Mouse (Mus musculus) forebrain, embryonic 16.5 days (tissue): Measurements from ENCODE around the gene Pgap3. TPM values are rescaled to one million over a fixed set of nuclear protein-coding genes. Genes with fewer than 3 reads are reported as not detected.

Experiments used
- ATAC-seq: fragments of 200-750 bp; cut with Nextera tagmentation; 2 replicates; pipeline ENCODE4 v1.8.0; 2017; ENCODE audit warnings: mild to moderate bottlenecking, moderate library complexity
- H3K27ac ChIP-seq: fragments of 300-500 bp; sonication (generic); 2 replicates; pipeline ENCODE4 v1.5.1; 2014; ENCODE audit warnings: low read length, control low read depth
- H3K27me3 ChIP-seq: fragments of 300-500 bp; sonication (generic); replicated peaks from 2 replicates; pipeline ENCODE4 v1.6.1; 2014; ENCODE audit warnings: low read length; ENCODE audit not compliant: control insufficient read depth, insufficient read depth
- H3K36me3 ChIP-seq: fragments of 300-500 bp; sonication (generic); 2 replicates; pipeline ENCODE4 v1.6.1; 2014; ENCODE audit not compliant: control insufficient read depth, insufficient read depth
- H3K4me1 ChIP-seq: fragments of 300-500 bp; sonication (generic); replicated peaks from 2 replicates; pipeline ENCODE4 v1.6.1; 2014; ENCODE audit warnings: low read length; ENCODE audit not compliant: control insufficient read depth, insufficient read depth
- H3K4me2 ChIP-seq: fragments of 300-500 bp; sonication (generic); 2 replicates; pipeline ENCODE4 v1.6.1; 2014; ENCODE audit warnings: mild to moderate bottlenecking, low read length, control low read depth
- H3K4me3 ChIP-seq: fragments of 300-500 bp; sonication (generic); replicated peaks from 2 replicates; pipeline ENCODE4 v1.5.1; 2014; ENCODE audit warnings: mild to moderate bottlenecking, low read length, control low read depth
- H3K9ac ChIP-seq: fragments of 300-500 bp; sonication (generic); replicated peaks from 2 replicates; pipeline ENCODE4 v1.6.1; 2014; ENCODE audit warnings: low read depth, low read length, control low read depth
- H3K9me3 ChIP-seq: fragments of 300-500 bp; sonication (generic); 2 replicates; pipeline ENCODE4 v1.6.1; 2016; ENCODE audit warnings: low read length; ENCODE audit not compliant: control insufficient read depth
- WGBS: fragments of 180-500 bp; shearing (Covaris S2); extraction: QIAGEN DNeasy Blood & Tissue Kit; methylation state at CpG from one replicate; pipeline ENCODE4 v1.1.7; 2014; 5-methylcytosine and 5-hydroxymethylcytosine counted together
- polyA plus RNA-seq: library from polyadenylated mRNA; unstranded; fragments of >200 nt; fragmentation: Nextera tagmentation; extraction: Ambion mirVana; gene quantifications from 2 replicates; pipeline ENCODE4 v1.2.1, GENCODE M21; 2015

The Pgap3 gene
- polyA plus RNA-seq, 1 experiment from 2014 or later = 9.4 TPM

- Histone ChIP-seq H3K4me3 (no peak overlapping the region), H3K9ac (no peak overlapping the region; the same call in 1 of the 2 replicates), H3K27ac (peak overlapping the region; percentile 42), H3K4me1 (peaks cover 29% of the 10 kb centered on the region), H3K27me3 (no peaks in the 10 kb centered on the region), H3K4me2 (no peak overlapping the region), H3K9me3 (no peaks in the 10 kb centered on the region), H3K36me3 (no peaks in the 10 kb centered on the region)
- WGBS = 64% methylated on average over 10 of the region's 10 CpGs
- no peak for ATAC-seq
Observed at GRCm38 (mm10) chr11:98367171-98367862, 33.0 kb downstream of the Pgap3 start.

GRCm38 (mm10) chr11:98366290-98366689 is 34.0 kb downstream of the Pgap3 start:
- WGBS = 78% methylated on average over 10 of the region's 10 CpGs
- no peak for ATAC-seq

GRCm38 (mm10) chr11:98364410-98364809 is 35.9 kb downstream of the Pgap3 start:
- H3K9ac ChIP-seq = no peak overlapping the region
- peaks cover 32% of the 10 kb centered on the region for H3K4me1 ChIP-seq
- no peak overlapping the region for H3K27ac ChIP-seq
- no peaks in the 10 kb centered on the region for H3K27me3 ChIP-seq
- no peak overlapping the region for H3K4me2 ChIP-seq
- no peak overlapping the region for H3K4me3 ChIP-seq
- no peaks in the 10 kb centered on the region for H3K36me3 ChIP-seq
- H3K9me3 ChIP-seq = no peaks in the 10 kb centered on the region
- 92% methylated on average over 5 of the region's 5 CpGs for WGBS
- no peak for ATAC-seq

More at GRCm38 (mm10) chr11:98366290-98366689, 34.0 kb downstream of the Pgap3 start:
- H3K27me3 ChIP-seq = no peaks in the 10 kb centered on the region
- no peak overlapping the region for H3K27ac ChIP-seq
- peaks cover 25% of the 10 kb centered on the region for H3K4me1 ChIP-seq
- no peak overlapping the region for H3K9ac ChIP-seq
- no peaks in the 10 kb centered on the region for H3K36me3 ChIP-seq
- no peaks in the 10 kb centered on the region for H3K9me3 ChIP-seq
- no peak overlapping the region for H3K4me3 ChIP-seq
- H3K4me2 ChIP-seq = no peak overlapping the region

GRCm38 (mm10) chr11:98363817-98364216 is 36.5 kb downstream of the Pgap3 start:
- 87% methylated on average over 5 of the region's 5 CpGs for WGBS
- Histone ChIP-seq H3K9ac (no peak overlapping the region), H3K4me1 (peaks cover 37% of the 10 kb centered on the region), H3K36me3 (no peaks in the 10 kb centered on the region), H3K27me3 (no peaks in the 10 kb centered on the region), H3K4me3 (no peak overlapping the region), H3K9me3 (no peaks in the 10 kb centered on the region), H3K4me2 (no peak overlapping the region), H3K27ac (no peak overlapping the region)
- no peak for ATAC-seq

- Histone ChIP-seq H3K4me1 (peaks cover 38% of the 10 kb centered on the region), H3K9ac (no peak overlapping the region), H3K9me3 (no peaks in the 10 kb centered on the region), H3K27me3 (no peaks in the 10 kb centered on the region), H3K27ac (peak overlapping the region; percentile 20), H3K4me2 (no peak overlapping the region), H3K36me3 (no peaks in the 10 kb centered on the region), H3K4me3 (no peak overlapping the region)
- no peak for ATAC-seq
- 43% methylated on average over 9 of the region's 9 CpGs for whole genome bisulfite sequencing
Observed at GRCm38 (mm10) chr11:98360866-98361521, 39.3 kb downstream of the Pgap3 start.

- H3K27me3 ChIP-seq = no peaks in the 10 kb centered on the region; the same call in 1 of the 2 replicates
- H3K4me2 ChIP-seq = peak within 1 kb of the TSS; percentile 87
- peak within 1 kb of the TSS; percentile 78 for H3K9ac ChIP-seq
- WGBS = 1% methylated on average over 60 of the region's 60 CpGs
- peak within 1 kb of the TSS; percentile 86 for H3K4me3 ChIP-seq
- H3K4me1 ChIP-seq = peaks cover 42% of the 10 kb centered on the region
- no peaks in the 10 kb centered on the region for H3K9me3 ChIP-seq
- peak within 1 kb of the TSS; percentile 87 for H3K27ac ChIP-seq
- ATAC-seq = peak; percentile 88
- no peaks in the 10 kb centered on the region for H3K36me3 ChIP-seq
Observed at GRCm38 (mm10) chr11:98358161-98359083, 41.9 kb downstream of the Pgap3 start, which contains the start of gene Stard3. TSS of gene Stard3 (plus strand) at chr11:98358368.

GRCm38 (mm10) chr11:98357396-98358160 is 42.7 kb downstream of the Pgap3 start:
- H3K4me2 ChIP-seq = peak overlapping the region; percentile 74
- H3K27ac ChIP-seq = peak overlapping the region; percentile 39
- peak; percentile 6; the same call in 1 of the 2 replicates for ATAC-seq
- H3K4me1 ChIP-seq = peaks cover 42% of the 10 kb centered on the region
- no peaks in the 10 kb centered on the region for H3K9me3 ChIP-seq
- H3K4me3 ChIP-seq = peak overlapping the region; percentile 86
- WGBS = 7% methylated on average over 13 of the region's 13 CpGs
- H3K9ac ChIP-seq = peak overlapping the region; percentile 50
- H3K36me3 ChIP-seq = no peaks in the 10 kb centered on the region
- H3K27me3 ChIP-seq = no peaks in the 10 kb centered on the region; the same call in 1 of the 2 replicates

GRCm38 (mm10) chr11:98356625-98357394 is 43.5 kb downstream of the Pgap3 start:
- peaks cover 41% of the 10 kb centered on the region for H3K4me1 ChIP-seq
- no peak overlapping the region for H3K9ac ChIP-seq
- ATAC-seq = no peak
- no peaks in the 10 kb centered on the region; the same call in 1 of the 2 replicates for H3K27me3 ChIP-seq
- H3K27ac ChIP-seq = no peak overlapping the region
- no peak overlapping the region for H3K4me2 ChIP-seq
- WGBS = 80% methylated on average over 7 of the region's 7 CpGs
- H3K36me3 ChIP-seq = no peaks in the 10 kb centered on the region
- no peak overlapping the region for H3K4me3 ChIP-seq
- no peaks in the 10 kb centered on the region for H3K9me3 ChIP-seq
